Mouse (Mus musculus) neural tube, embryonic 13.5 days (tissue): ENCODE measurements around the gene Rps15a. TPM values are rescaled to one million over a fixed set of nuclear protein-coding genes. Genes with fewer than 3 reads are reported as not detected.

Experiments
- polyA plus RNA-seq: library from polyadenylated mRNA; unstranded; fragments of >200 nt; fragmentation: Nextera tagmentation; extraction: Ambion mirVana; gene quantifications from 2 replicates; pipeline ENCODE4 v1.2.1, GENCODE M21; 2015

Gene Rps15a
- polyA plus RNA-seq, 1 experiment from 2014 or later = 493 TPM

Other genes starting within 250 kb of the Rps15a start
- 480 and 481 TPM in 2 replicates for gene Arl6ip1, start 13.5 kb upstream of the Rps15a start, polyA plus RNA-seq
- gene Smg1, start 127.5 kb upstream of the Rps15a start, polyA plus RNA-seq = 16.2 and 17.0 TPM in 2 replicates